Mouse (Mus musculus) limb, embryonic 10.5 days (tissue): ENCODE data around the gene Setx. TPM values are rescaled to one million over a fixed set of nuclear protein-coding genes. Genes with fewer than 3 reads are reported as not detected.
"Not testable (repeated sequence)": the region's sequence is repeated elsewhere in the genome, so short reads cannot be mapped to it uniquely, and the experiment has no call there.

ENCODE experiments used
- DNase-seq: peaks from one replicate; pipeline ENCODE4 v3.0.0-alpha.2; 2017; ENCODE audit warnings: low spot score
- H3K27ac ChIP-seq: fragments of 300-500 bp; sonication (generic); 2 replicates; pipeline ENCODE4 v1.5.1; 2016; ENCODE audit warnings: mild to moderate bottlenecking
- H3K27me3 ChIP-seq: fragments of 300-500 bp; sonication (generic); 2 replicates; pipeline ENCODE4 v1.6.1; 2016; ENCODE audit warnings: low read depth, mild to moderate bottlenecking; ENCODE audit not compliant: poor library complexity, severe bottlenecking
- H3K36me3 ChIP-seq: fragments of 300-500 bp; sonication (generic); 2 replicates; pipeline ENCODE4 v1.6.1; 2016; ENCODE audit warnings: mild to moderate bottlenecking, moderate library complexity
- H3K4me1 ChIP-seq: fragments of 300-500 bp; sonication (generic); 2 replicates; pipeline ENCODE4 v1.6.1; 2016
- H3K4me3 ChIP-seq: fragments of 300-500 bp; sonication (generic); 2 replicates; pipeline ENCODE4 v1.5.1; 2016; ENCODE audit warnings: mild to moderate bottlenecking, moderate library complexity
- H3K9me3 ChIP-seq: fragments of 300-500 bp; sonication (generic); replicated peaks from 2 replicates; pipeline ENCODE4 v1.6.1; 2016; ENCODE audit warnings: mild to moderate bottlenecking
- WGBS: fragments of 180-500 bp; shearing (Covaris S2); methylation state at CpG from one replicate; pipeline ENCODE4 v1.1.7; 2016; 5-methylcytosine and 5-hydroxymethylcytosine counted together
- polyA plus RNA-seq: library from polyadenylated mRNA; unstranded; fragments of >200 nt; fragmentation: Nextera tagmentation; extraction: Ambion mirVana; gene quantifications from 2 replicates; pipeline ENCODE4 v1.2.1, GENCODE M21; 2016

Gene Setx
- polyA plus RNA-seq, 1 experiment from 2014 or later = 16.4 TPM

DNA sequence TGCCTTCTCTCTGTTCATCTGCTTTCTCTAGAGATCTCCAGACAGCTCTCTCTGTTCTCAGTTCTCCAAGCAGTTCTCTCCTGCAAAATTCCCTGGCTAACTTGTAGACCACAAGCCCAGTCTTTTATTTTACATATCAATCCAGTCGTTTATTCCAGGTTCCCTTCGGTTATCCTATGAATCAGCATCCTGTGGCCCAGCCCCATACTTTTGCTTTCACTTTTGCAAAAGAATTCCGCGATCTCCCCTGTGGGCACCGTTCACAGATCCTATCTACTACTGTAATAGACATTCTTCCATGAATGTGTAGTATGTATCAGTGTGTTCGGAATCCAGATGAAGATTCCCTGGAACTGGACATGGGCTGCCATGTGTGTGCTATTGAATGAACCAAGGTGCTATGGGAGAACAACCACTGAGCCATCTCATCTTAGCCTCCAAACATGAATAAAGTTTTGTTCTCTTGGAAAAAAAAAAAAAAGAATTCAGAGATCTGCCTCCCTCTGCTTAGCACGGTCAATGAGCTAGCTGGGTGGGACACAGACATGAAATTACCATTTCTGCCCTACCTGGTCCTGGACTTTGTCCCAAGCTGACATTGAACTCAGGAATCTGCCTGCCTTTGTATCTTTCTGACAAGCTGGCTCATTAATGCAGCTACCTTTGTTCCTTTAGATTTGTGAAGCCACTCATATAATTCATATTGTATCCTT, 23.0 kb upstream of the Setx start:
- H3K36me3 ChIP-seq = no peaks in the 10 kb centered on the region
- 79% methylated on average over 7 of the region's 7 CpGs for WGBS
- no peaks in the 10 kb centered on the region for H3K27me3 ChIP-seq
- H3K4me3 ChIP-seq = no peak overlapping the region
- H3K9me3 ChIP-seq = no peaks in the 10 kb centered on the region
- H3K4me1 ChIP-seq = peaks cover 5% of the 10 kb centered on the region
- no peak overlapping the region for H3K27ac ChIP-seq
- no peak for DNase-seq

DNA sequence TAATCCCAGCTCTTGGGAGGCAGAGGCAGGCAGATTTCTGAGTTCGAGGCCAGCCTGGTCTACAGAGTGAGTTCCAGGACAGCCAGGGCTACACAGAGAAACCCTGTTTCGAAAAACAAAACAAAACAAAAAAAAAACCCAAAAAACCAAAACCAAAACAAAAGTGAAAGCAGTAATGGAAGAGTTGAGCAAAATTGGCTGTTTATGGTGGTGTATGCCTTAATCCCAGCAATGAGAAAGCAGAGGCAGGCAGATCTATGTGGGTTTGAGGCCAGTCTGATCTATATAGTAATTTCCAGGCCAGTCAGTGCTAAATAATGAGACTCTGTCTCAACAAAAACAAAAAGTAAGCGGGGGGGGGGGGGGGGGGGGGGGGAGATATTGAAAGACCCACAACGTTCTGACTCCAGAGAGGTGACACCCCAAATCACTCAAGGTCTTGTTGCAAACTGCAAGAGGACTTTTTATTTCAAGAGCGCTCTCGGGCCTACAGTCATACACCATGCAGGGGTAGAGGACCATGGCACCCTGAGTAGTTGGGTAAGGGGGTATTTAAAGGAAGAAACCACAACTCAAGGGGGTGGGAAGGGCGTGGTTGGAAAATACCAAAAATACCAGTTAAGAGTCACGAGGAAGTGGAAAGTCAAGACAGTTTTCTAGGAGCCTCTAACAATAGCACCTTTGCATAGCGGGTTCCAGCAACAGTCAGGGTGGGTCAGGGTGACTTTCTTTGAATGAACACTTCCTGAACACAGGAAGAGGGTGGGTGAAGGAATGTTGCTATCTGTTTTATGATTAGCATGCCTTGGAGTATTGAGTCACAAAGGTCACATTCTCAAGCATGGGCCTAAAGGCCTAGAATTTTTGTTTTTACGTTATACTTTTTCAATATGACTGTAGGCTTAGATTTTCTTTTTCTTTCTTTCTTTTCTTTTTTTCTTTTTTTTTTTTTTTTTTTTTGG, 21.3 kb upstream of the Setx start:
- not testable (repeated sequence) for H3K36me3 ChIP-seq, DNase-seq, H3K4me1 ChIP-seq, H3K9me3 ChIP-seq, H3K27me3 ChIP-seq, H3K4me3 ChIP-seq, H3K27ac ChIP-seq
- WGBS = 86% methylated on average over 10 of the region's 10 CpGs

DNA sequence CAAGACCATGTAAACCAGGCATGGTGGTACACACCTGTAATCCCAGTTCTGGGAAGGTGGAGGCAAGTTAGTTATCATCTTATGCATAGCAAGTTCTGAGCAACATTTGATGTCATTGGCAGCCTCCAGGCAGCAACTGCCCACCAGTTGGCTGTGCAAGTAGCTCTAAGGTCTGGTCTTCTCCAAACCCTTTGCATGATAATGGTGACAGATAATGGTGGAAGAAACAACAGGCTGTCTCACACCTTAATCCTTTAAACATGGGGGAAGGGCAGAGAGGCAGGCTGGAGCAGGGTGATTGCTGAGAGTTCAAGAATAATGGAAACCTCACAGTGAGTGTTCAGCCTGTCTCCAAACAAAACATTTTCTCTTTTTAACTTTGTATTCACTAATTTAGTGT, 3.0 kb upstream of the Setx start:
- H3K27me3 ChIP-seq = no peaks in the 10 kb centered on the region
- no peak overlapping the region for H3K27ac ChIP-seq
- no peak for DNase-seq
- H3K36me3 ChIP-seq = no peaks in the 10 kb centered on the region
- no peaks in the 10 kb centered on the region for H3K9me3 ChIP-seq
- peaks cover 5% of the 10 kb centered on the region for H3K4me1 ChIP-seq
- H3K4me3 ChIP-seq = no peak overlapping the region

DNA sequence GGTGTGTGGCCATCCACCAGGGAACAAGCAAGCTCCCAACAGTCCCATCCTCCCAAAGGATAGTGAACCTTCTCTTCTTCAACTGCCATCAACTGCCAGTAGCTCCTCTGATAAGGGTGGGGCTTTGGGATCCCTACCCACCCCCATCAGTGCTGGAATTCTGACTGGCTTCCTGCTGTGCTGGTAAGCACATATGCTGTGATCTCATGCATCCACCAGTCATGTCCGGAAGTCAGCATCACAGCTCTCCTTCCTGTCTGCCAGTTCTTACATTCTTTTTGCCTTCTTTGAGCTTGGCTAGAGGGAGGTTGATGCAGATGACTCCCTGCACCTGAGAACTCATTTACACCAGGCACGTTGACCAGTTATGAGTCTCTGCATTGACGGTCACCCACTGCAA, 1.5 kb upstream of the Setx start:
- H3K9me3 ChIP-seq = no peaks in the 10 kb centered on the region
- 75% methylated on average over 3 of the region's 3 CpGs for WGBS
- H3K4me3 ChIP-seq = no peak overlapping the region
- H3K27ac ChIP-seq = no peak overlapping the region
- H3K27me3 ChIP-seq = no peaks in the 10 kb centered on the region
- DNase-seq = no peak
- H3K4me1 ChIP-seq = peaks cover 14% of the 10 kb centered on the region
- H3K36me3 ChIP-seq = peaks cover 11% of the 10 kb centered on the region

DNA sequence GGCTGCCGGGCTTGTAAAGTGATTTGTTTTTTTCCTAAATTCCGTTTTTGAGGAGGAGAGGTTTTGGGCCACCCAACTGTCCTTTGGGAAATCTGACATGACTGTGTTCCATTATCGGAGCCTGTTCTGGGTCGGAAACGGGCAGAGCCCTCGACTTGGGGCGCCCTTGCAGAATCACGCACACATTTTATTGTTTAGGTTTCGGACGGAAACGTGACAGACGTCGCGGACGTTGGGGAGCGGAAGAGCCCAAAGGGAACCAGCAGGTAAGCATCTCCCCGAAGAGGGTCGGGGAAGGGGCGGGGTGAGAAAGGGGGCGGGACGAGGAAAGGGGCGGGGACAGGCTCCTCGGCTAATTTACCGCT, 572 bp downstream of the Setx start:
- peaks cover 14% of the 10 kb centered on the region for H3K4me1 ChIP-seq
- H3K27me3 ChIP-seq = no peaks in the 10 kb centered on the region
- H3K4me3 ChIP-seq = peak overlapping the region; percentile 92
- H3K27ac ChIP-seq = peak overlapping the region; percentile 94
- no peak for DNase-seq
- H3K9me3 ChIP-seq = no peaks in the 10 kb centered on the region
- H3K36me3 ChIP-seq = peaks cover 31% of the 10 kb centered on the region
- WGBS = under 1% methylated on average over 24 of the region's 24 CpGs

DNA sequence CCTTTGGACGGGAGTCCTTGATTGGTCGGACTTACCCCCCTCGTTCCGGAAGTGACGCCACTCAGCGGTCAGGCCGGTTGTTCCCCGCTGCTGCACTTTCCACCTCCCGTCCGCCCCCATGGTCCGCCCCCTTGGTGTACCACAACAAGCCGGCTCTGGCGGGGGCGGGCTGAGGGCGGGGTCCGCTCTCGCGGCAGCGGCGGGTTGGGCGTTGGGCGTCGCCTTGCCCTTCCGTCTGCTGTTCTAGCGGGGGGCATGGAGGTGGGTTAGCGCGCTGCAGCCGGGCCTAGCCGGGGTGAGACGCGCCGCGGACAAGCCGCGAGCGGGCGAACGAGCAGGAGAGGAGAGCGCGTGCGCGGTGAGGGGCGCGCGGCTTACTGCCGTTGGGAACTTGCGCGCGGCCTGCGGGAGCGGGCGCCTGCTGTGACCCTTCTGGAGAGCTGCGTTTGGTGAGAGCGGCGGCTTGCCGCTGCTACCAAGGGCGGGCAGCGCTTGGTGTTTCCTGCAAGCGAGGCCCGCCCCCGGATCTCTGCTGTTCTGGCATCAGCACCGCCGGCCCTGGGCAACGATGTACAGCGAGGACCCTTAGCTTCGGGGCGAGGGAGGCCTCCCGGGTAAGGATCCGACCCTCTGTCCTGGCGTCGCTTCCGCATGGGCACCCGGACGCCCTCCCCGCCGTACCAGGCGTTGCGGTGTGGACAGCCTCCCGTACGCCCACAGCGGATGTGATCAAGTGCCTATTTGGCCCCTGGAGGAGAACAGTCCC, 1.1 kb downstream of the Setx start:
- H3K27me3 ChIP-seq = no peaks in the 10 kb centered on the region
- peak overlapping the region; percentile 92 for H3K4me3 ChIP-seq
- peak overlapping the region; percentile 94 for H3K27ac ChIP-seq
- H3K9me3 ChIP-seq = no peaks in the 10 kb centered on the region
- peaks cover 36% of the 10 kb centered on the region for H3K36me3 ChIP-seq
- WGBS = under 1% methylated on average over 81 of the region's 81 CpGs
- peaks cover 14% of the 10 kb centered on the region for H3K4me1 ChIP-seq
- DNase-seq = peak; percentile 100

DNA sequence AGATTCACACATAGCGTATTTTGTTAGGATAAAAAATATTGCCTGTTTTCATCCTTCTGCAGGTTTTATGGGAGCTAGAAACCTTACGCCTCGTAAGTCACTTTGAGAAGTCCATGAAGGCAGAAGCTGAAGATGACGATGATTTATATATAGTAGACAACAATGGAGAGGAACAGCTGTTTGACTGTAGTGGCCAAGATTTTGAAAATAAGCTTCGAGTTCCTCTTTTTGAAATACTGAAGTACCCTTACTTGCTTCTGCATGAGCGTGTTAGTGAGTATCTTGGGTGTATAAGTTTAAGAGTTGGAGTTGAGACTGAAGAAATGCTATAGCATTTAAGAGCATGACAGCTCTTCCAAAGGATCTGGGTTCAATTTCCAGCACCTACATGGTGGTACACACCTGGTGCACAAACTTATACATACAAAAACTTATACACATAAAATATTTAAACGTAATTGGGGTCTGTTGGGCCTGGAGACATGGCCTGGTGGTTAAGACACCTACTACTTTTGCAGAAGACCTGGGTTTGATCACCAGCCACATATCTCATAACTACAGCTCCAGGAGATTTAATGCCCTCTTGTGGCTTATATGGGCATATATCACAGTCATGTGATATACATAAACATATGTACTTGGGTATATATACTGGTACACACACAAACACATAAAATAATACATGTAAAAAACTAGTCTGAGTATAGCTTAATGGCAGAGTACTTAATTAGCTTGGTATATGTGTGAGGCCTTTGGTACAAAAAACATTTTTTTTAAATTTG, 6.3 kb downstream of the Setx start:
- Histone ChIP-seq H3K27ac (no peak overlapping the region), H3K4me3 (no peak overlapping the region), H3K4me1 (peaks cover 10% of the 10 kb centered on the region), H3K36me3 (peaks cover 84% of the 10 kb centered on the region), H3K9me3 (no peaks in the 10 kb centered on the region), H3K27me3 (no peaks in the 10 kb centered on the region)
- 94% methylated on average over 7 of the region's 7 CpGs for WGBS
- no peak for DNase-seq

DNA sequence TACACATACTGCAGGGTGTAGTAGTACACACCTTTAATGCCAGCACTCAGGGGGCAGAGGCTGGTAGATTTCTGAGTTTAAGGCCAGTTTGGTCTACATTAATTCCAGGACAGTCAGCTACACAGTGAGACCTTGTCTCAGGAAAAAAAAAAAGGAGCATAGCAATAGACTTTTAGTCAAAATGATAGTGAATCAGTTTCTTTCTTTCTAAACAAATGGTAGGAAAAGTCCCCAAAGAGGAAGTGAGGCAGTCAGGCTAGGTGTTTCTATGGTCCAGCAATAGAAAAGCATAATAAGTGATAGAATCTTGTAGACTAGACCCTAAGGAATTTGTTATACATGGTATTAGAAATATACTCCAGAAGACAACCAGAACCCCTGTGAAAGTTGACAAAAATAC, 11.2 kb downstream of the Setx start:
- no peak overlapping the region for H3K27ac ChIP-seq

DNA sequence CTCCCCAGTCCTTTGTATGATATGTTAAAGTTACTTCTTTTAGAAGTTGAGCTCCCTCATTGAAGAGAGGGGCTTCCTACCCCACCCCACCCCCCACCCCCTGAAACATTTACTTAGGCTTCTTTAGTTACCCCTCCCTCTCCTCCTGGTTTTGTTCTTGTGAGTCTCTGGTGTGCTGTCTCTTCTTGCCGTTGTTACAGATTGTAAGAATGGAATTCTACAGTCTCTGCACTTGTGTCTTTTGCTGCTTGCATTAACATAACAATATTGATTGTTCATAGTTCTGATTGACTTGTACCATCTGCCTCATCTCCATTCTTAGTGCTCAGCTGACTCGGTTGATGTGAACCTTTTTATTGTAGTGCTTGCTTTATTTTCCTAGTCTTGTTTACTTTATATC, 28.0 kb downstream of the Setx start:
- Histone ChIP-seq H3K4me3 (no peak overlapping the region), H3K27me3 (no peaks in the 10 kb centered on the region), H3K36me3 (peaks cover 98% of the 10 kb centered on the region), H3K9me3 (no peaks in the 10 kb centered on the region), H3K27ac (no peak overlapping the region), H3K4me1 (no peaks in the 10 kb centered on the region)
- 89% methylated on average over 2 of the region's 2 CpGs for WGBS
- no peak for DNase-seq

More for the DNA sequence above, 11.2 kb downstream of the Setx start:
- Histone ChIP-seq H3K36me3 (peaks cover 90% of the 10 kb centered on the region), H3K4me1 (no peaks in the 10 kb centered on the region), H3K9me3 (no peaks in the 10 kb centered on the region), H3K27me3 (no peaks in the 10 kb centered on the region), H3K4me3 (no peak overlapping the region)
- DNase-seq = no peak

DNA sequence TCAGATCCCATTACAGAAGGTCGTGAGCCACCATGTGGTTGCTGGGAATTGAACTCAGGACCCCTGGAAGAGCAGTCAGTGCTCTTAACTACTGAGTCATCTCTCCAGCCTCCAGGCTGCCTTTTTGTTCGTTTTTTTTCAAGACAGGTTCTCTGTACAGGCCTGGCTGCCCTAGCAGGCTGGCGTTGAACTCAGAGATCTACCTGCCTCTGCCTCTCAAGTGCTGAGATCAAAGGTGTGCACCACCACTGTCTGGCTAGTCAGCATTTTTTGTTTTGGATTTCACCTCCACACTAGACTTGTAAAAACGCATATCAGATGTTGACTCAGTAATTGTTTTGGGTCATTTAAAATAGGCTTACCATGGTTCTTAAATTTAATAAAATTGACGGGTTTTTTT, 44.1 kb downstream of the Setx start:
- WGBS = 92% methylated on average over 5 of the region's 5 CpGs
- H3K4me1 ChIP-seq = no peaks in the 10 kb centered on the region

DNA sequence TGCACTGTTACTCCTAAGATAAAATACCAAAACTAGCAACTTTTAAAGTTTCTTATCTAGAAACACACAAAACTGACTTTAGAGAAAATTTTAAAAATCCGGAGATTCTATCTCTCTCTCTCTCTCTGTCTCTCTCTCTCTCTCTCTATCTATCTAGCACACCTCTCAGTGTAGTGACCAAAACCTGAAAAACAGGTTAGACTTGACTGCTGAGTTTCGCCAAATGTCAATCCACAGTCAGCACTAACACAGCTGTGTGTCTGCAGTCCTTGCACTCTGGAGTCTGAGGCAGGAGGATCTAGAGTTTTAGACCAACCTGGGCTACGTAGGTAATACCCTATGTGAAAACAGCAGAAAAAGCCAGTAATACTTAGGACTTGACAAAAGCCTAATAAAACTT, 50.9 kb downstream of the Setx start:
- WGBS = 87% methylated on average over 3 of the region's 3 CpGs
- Histone ChIP-seq H3K27me3 (no peaks in the 10 kb centered on the region), H3K9me3 (no peaks in the 10 kb centered on the region), H3K36me3 (peaks cover 97% of the 10 kb centered on the region), H3K4me1 (no peaks in the 10 kb centered on the region), H3K4me3 (no peak overlapping the region), H3K27ac (no peak overlapping the region)
- DNase-seq = no peak

More for the DNA sequence above, 44.1 kb downstream of the Setx start:
- Histone ChIP-seq H3K27ac (no peak overlapping the region), H3K9me3 (no peaks in the 10 kb centered on the region), H3K27me3 (no peaks in the 10 kb centered on the region), H3K36me3 (peaks cover 89% of the 10 kb centered on the region), H3K4me3 (no peak overlapping the region)
- no peak for DNase-seq

DNA sequence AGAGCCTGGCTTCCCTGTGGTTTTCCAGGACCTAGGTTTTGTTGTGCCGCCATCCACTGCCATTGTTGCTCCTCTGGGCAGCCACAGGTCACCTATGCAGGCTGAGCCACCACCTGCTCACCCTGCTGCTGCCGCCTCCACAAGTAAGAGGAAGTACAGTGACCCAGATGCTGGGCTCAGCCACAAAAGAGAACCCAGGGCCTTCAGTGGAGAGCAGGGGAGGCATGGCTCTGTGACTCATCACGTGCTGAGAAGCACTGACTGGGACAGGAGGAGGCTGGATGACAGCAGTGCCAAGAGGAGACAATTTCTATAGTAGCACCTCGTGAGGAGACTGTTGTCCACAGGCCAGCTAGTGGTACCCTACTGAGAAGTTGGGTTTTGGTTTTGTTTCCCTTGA, 55.8 kb downstream of the Setx start:
- Histone ChIP-seq H3K4me3 (no peak overlapping the region), H3K27ac (no peak overlapping the region), H3K9me3 (no peaks in the 10 kb centered on the region), H3K4me1 (no peaks in the 10 kb centered on the region), H3K27me3 (no peaks in the 10 kb centered on the region), H3K36me3 (peaks cover 73% of the 10 kb centered on the region)
- WGBS = 89% methylated on average over 4 of the region's 4 CpGs
- no peak for DNase-seq
